Mouse (Mus musculus) heart, embryonic 14.5 days (tissue): ENCODE data around the gene 9330159F19Rik. TPM values are rescaled to one million over a fixed set of nuclear protein-coding genes. Genes with fewer than 3 reads are reported as not detected.

Source experiments
- ATAC-seq: fragments of 200-750 bp; cut with Nextera tagmentation; 2 replicates; pipeline ENCODE4 v1.8.0; 2017; ENCODE audit warnings: low read depth, moderate TSS enrichment; ENCODE audit not compliant: insufficient number of reproducible peaks, insufficient read depth, low FRiP score
- H3K27ac ChIP-seq, 2 experiments: fragments of 200-500 bp in 1 of 2; fragments of 300-500 bp in 1 of 2; sonication (generic) in 1 of 2; replicated peaks in 1 of 2; 2 replicates each; pipeline ENCODE4 v1.5.1; 2012 to 2014; ENCODE audit warnings: low read depth in 2 of 2, low read length in 2 of 2, control low read depth in 1 of 2, mild to moderate bottlenecking in 1 of 2, mixed read lengths in 1 of 2; ENCODE audit not compliant: control insufficient read depth in 1 of 2, insufficient read depth in 1 of 2
- H3K27me3 ChIP-seq: fragments of 300-500 bp; sonication (generic); 2 replicates; pipeline ENCODE4 v1.6.1; 2014; ENCODE audit warnings: mild to moderate bottlenecking, low read length, control low read depth; ENCODE audit not compliant: control insufficient read depth, insufficient read depth
- H3K36me3 ChIP-seq: fragments of 300-500 bp; sonication (generic); 2 replicates; pipeline ENCODE4 v1.6.1; 2014; ENCODE audit warnings: mild to moderate bottlenecking, control low read depth, low read length, mixed read lengths; ENCODE audit not compliant: control insufficient read depth, insufficient read depth
- H3K4me1 ChIP-seq, 2 experiments: fragments of 200-500 bp in 1 of 2; fragments of 300-500 bp in 1 of 2; sonication (generic) in 1 of 2; 2 replicates each; pipeline ENCODE4 v1.6.1; 2012 to 2014; ENCODE audit warnings: low read length in 2 of 2, control low read depth in 1 of 2, mixed read lengths in 1 of 2; ENCODE audit not compliant: control insufficient read depth in 2 of 2, insufficient read depth in 2 of 2
- H3K4me2 ChIP-seq: fragments of 300-500 bp; sonication (generic); 2 replicates; pipeline ENCODE4 v1.6.1; 2014; ENCODE audit warnings: mild to moderate bottlenecking, low read length
- H3K4me3 ChIP-seq, 2 experiments: fragments of 200-500 bp in 1 of 2; fragments of 300-500 bp in 1 of 2; sonication (generic) in 1 of 2; 2 replicates each; pipeline ENCODE4 v1.5.1; 2012 to 2014; ENCODE audit warnings: low read length in 2 of 2, mild to moderate bottlenecking in 2 of 2, control low read depth in 1 of 2, low read depth in 1 of 2, moderate library complexity in 1 of 2; ENCODE audit not compliant: control insufficient read depth in 1 of 2, insufficient read depth in 1 of 2
- H3K9ac ChIP-seq: fragments of 300-500 bp; sonication (generic); 2 replicates; pipeline ENCODE4 v1.6.1; 2014; ENCODE audit warnings: mild to moderate bottlenecking, low read length
- H3K9me3 ChIP-seq: fragments of 300-500 bp; sonication (generic); 2 replicates; pipeline ENCODE4 v1.6.1; 2016; ENCODE audit warnings: low read length, control low read depth; ENCODE audit not compliant: control insufficient read depth
- WGBS: fragments of 180-500 bp; shearing (Covaris S2); extraction: QIAGEN DNeasy Blood & Tissue Kit; methylation state at CpG from one replicate; pipeline ENCODE4 v1.1.7; 2014; 5-methylcytosine and 5-hydroxymethylcytosine counted together
- polyA plus RNA-seq: library from polyadenylated mRNA; unstranded; fragments of >200 nt; fragmentation: Nextera tagmentation; extraction: Ambion mirVana; gene quantifications from 2 replicates; pipeline ENCODE4 v1.2.1, GENCODE M21; 2014

The 9330159F19Rik gene
- 0.04 and 0.07 TPM in 2 replicates for polyA plus RNA-seq

- H3K4me2 ChIP-seq = no peak within 1 kb of the TSS
- 12% methylated on average over 4 of the region's 4 CpGs for WGBS
- no peaks in the 10 kb centered on the region for H3K27me3 ChIP-seq
- H3K4me1 ChIP-seq = no peaks in the 10 kb centered on the region
- no peak within 1 kb of the TSS for H3K27ac ChIP-seq
- no peak for ATAC-seq
- no peak within 1 kb of the TSS for H3K9ac ChIP-seq
- no peaks in the 10 kb centered on the region for H3K36me3 ChIP-seq
- no peak within 1 kb of the TSS for H3K4me3 ChIP-seq
- no peaks in the 10 kb centered on the region for H3K9me3 ChIP-seq
These were observed at the start of gene 9330159F19Rik for GRCm38 (mm10) chr10:29211453-29211852. Gene 9330159F19Rik (plus strand): TSS chr10:29211606.

GRCm38 (mm10) chr10:29161664-29162063 is 49.7 kb upstream of the 9330159F19Rik start:
- no peak overlapping the region for H3K27ac ChIP-seq
- H3K9me3 ChIP-seq = no peaks in the 10 kb centered on the region
- WGBS = 67% methylated on average over 2 of the region's 2 CpGs
- ATAC-seq = no peak
- H3K4me1 ChIP-seq = no peaks in the 10 kb centered on the region
- no peaks in the 10 kb centered on the region for H3K27me3 ChIP-seq
- no peak overlapping the region for H3K9ac ChIP-seq
- H3K36me3 ChIP-seq = no peaks in the 10 kb centered on the region
- no peak overlapping the region for H3K4me3 ChIP-seq
- H3K4me2 ChIP-seq = no peak overlapping the region

GRCm38 (mm10) chr10:29173778-29174177 is 37.6 kb upstream of the 9330159F19Rik start:
- no peaks in the 10 kb centered on the region for H3K4me1 ChIP-seq
- H3K27me3 ChIP-seq = no peaks in the 10 kb centered on the region
- no peak overlapping the region for H3K4me2 ChIP-seq
- no peak overlapping the region for H3K27ac ChIP-seq
- no peaks in the 10 kb centered on the region for H3K9me3 ChIP-seq
- H3K4me3 ChIP-seq = no peak overlapping the region
- no peaks in the 10 kb centered on the region for H3K36me3 ChIP-seq
- no peak for ATAC-seq
- 78% methylated on average over 2 of the region's 2 CpGs for WGBS
- no peak overlapping the region for H3K9ac ChIP-seq

GRCm38 (mm10) chr10:29175656-29176055 is 35.8 kb upstream of the 9330159F19Rik start:
- Histone ChIP-seq H3K4me3 (no peak overlapping the region), H3K27me3 (no peaks in the 10 kb centered on the region), H3K27ac (no peak overlapping the region), H3K4me1 (no peaks in the 10 kb centered on the region), H3K9ac (no peak overlapping the region), H3K9me3 (no peaks in the 10 kb centered on the region), H3K4me2 (no peak overlapping the region), H3K36me3 (no peaks in the 10 kb centered on the region)
- no peak for ATAC-seq
- 83% methylated on average over 3 of the region's 3 CpGs for WGBS

- H3K9me3 ChIP-seq = no peaks in the 10 kb centered on the region
- no peaks in the 10 kb centered on the region for H3K27me3 ChIP-seq
- no peak for ATAC-seq
- no peak overlapping the region for H3K9ac ChIP-seq
- no peak overlapping the region for H3K27ac ChIP-seq
- no peak overlapping the region for H3K4me2 ChIP-seq
- WGBS = 85% methylated on average over 4 of the region's 4 CpGs
- H3K4me1 ChIP-seq = no peaks in the 10 kb centered on the region
- H3K4me3 ChIP-seq = no peak overlapping the region
- H3K36me3 ChIP-seq = no peaks in the 10 kb centered on the region
These were observed 34.5 kb upstream of the 9330159F19Rik start for GRCm38 (mm10) chr10:29176881-29177280.

GRCm38 (mm10) chr10:29178003-29178402 is 33.4 kb upstream of the 9330159F19Rik start:
- Histone ChIP-seq H3K27ac (no peak overlapping the region), H3K9ac (no peak overlapping the region), H3K27me3 (no peaks in the 10 kb centered on the region), H3K4me3 (no peak overlapping the region), H3K9me3 (no peaks in the 10 kb centered on the region), H3K36me3 (no peaks in the 10 kb centered on the region), H3K4me2 (no peak overlapping the region), H3K4me1 (no peaks in the 10 kb centered on the region)
- no peak for ATAC-seq
- 28% methylated on average over 2 of the region's 2 CpGs for WGBS

GRCm38 (mm10) chr10:29180210-29180609 is 31.2 kb upstream of the 9330159F19Rik start:
- no peak for ATAC-seq
- no peaks in the 10 kb centered on the region for H3K36me3 ChIP-seq
- no peak overlapping the region for H3K4me3 ChIP-seq
- no peak overlapping the region for H3K27ac ChIP-seq
- H3K9ac ChIP-seq = no peak overlapping the region
- H3K4me1 ChIP-seq = no peaks in the 10 kb centered on the region
- WGBS = 83% methylated on average over 3 of the region's 3 CpGs
- H3K27me3 ChIP-seq = no peaks in the 10 kb centered on the region
- H3K9me3 ChIP-seq = no peaks in the 10 kb centered on the region
- no peak overlapping the region for H3K4me2 ChIP-seq

GRCm38 (mm10) chr10:29181046-29181445 is 30.4 kb upstream of the 9330159F19Rik start:
- no peak overlapping the region for H3K27ac ChIP-seq
- no peaks in the 10 kb centered on the region for H3K36me3 ChIP-seq
- no peak overlapping the region for H3K4me2 ChIP-seq
- no peak overlapping the region for H3K9ac ChIP-seq
- H3K4me1 ChIP-seq = no peaks in the 10 kb centered on the region
- 82% methylated on average over 2 of the region's 2 CpGs for WGBS
- H3K27me3 ChIP-seq = no peaks in the 10 kb centered on the region
- no peak overlapping the region for H3K4me3 ChIP-seq
- no peaks in the 10 kb centered on the region for H3K9me3 ChIP-seq
- ATAC-seq = no peak
